ENCODE assay signal across 7 mouse cellular contexts in the genomic region with DNA sequence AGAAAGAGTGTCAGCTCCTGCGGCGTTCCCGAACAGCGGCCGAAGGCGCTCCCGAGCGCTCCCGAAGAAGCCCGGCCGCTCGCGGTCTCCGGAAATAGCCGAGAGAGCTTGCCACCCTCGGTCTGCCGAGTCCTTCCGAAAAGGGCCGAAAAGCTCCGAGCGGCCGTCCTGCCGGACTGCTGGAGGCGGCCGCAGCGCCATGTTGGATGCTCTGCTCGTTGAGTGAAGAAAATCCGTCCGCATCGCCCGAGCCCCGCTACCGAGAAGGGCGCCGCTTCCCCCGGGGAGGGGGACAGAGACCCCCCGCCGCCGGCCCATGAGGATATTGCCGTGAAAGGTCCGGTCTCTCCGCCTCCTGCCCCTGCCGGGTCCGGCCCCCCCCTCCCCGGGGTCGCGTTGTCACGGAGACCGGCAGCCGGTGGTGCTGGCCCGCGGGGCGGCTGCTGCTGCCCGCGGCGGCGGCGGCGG. TPM values are rescaled to one million over a fixed set of nuclear protein-coding genes. Genes with fewer than 3 reads are reported as not detected.
DNase-seq lines count a peak whose midpoint lies in the region; ATAC-seq lines count a peak whose summit lies in the region.

No protein-coding gene starts in this region.

- peak overlapping the region; percentile 88 for H3K4me2 ChIP-seq in embryonic facial prominence, embryonic 11.5 days (ENCODE audit: low read depth, low read length)
- peak overlapping the region; percentile 71 for H3K4me2 ChIP-seq in limb, embryonic 11.5 days (ENCODE audit: low read depth, severe bottlenecking)
- peak overlapping the region; percentile 80 for H3K4me2 ChIP-seq in midbrain, embryonic 14.5 days (ENCODE audit: low read length)

- peak; percentile 100 for DNase-seq in adrenal gland, postnatal 14 days
- peak; percentile 99 for DNase-seq in embryonic facial prominence, embryonic 11.5 days (ENCODE audit: low spot score)
- peak; percentile 100 for DNase-seq in heart, adult 11 months
- peak; percentile 100 for DNase-seq in kidney, adult 18-20 months
- DNase-seq in limb, embryonic 11.5 days (ENCODE audit: low spot score): peak; percentile 100
- peak; percentile 100 for DNase-seq in midbrain, embryonic 14.5 days
- DNase-seq in spleen, adult 18-20 months: peak; percentile 96 to 99

- peak overlapping the region; percentile 99 for H3K9ac ChIP-seq in embryonic facial prominence, embryonic 11.5 days (replicated peaks; ENCODE audit: low read length)
- peak overlapping the region; percentile 99 for H3K9ac ChIP-seq in limb, embryonic 11.5 days (ENCODE audit: low read length)
- peak overlapping the region; percentile 99 for H3K9ac ChIP-seq in midbrain, embryonic 14.5 days (replicated peaks; ENCODE audit: low read length)

- peak; percentile 93 for ATAC-seq in embryonic facial prominence, embryonic 11.5 days (replicated peaks; ENCODE audit: insufficient number of reproducible peaks, low FRiP score, low TSS enrichment, low read depth)
- peak; percentile 92 for ATAC-seq in limb, embryonic 11.5 days (ENCODE audit: insufficient number of reproducible peaks, low FRiP score, low TSS enrichment, low read depth)
- peak; percentile 89 for ATAC-seq in midbrain, embryonic 14.5 days (ENCODE audit: low FRiP score, low TSS enrichment)

- peaks cover 2% of the 10 kb centered on the region for H3K36me3 ChIP-seq in embryonic facial prominence, embryonic 11.5 days (replicated peaks; ENCODE audit: control insufficient read depth, insufficient read depth, low read depth, low read length)
- H3K36me3 ChIP-seq in limb, embryonic 11.5 days (ENCODE audit: control insufficient read depth, insufficient read depth, low read length): peaks cover 8% of the 10 kb centered on the region
- peaks cover 13% of the 10 kb centered on the region for H3K36me3 ChIP-seq in midbrain, embryonic 14.5 days (ENCODE audit: control insufficient read depth, insufficient read depth, low read length)

- no peaks in the 10 kb centered on the region for H3K27me3 ChIP-seq in embryonic facial prominence, embryonic 11.5 days (ENCODE audit: control insufficient read depth, insufficient read depth, low read length)
- H3K27me3 ChIP-seq in limb, embryonic 11.5 days (ENCODE audit: control insufficient read depth, insufficient read depth, low read length): 0 out of 2 replicates have a peak, but pooled peaks cover 3% of the 10 kb centered on the region
- H3K27me3 ChIP-seq in midbrain, embryonic 14.5 days (ENCODE audit: control insufficient read depth, insufficient read depth, low read length): no peaks in the 10 kb centered on the region

- peak overlapping the region; percentile 99 for H3K4me3 ChIP-seq in embryonic facial prominence, embryonic 11.5 days (ENCODE audit: low read depth, low read length)
- peak overlapping the region; percentile 98 for H3K4me3 ChIP-seq in limb, embryonic 11.5 days (ENCODE audit: low read depth, low read length)
- peak overlapping the region; percentile 94 for H3K4me3 ChIP-seq in midbrain, embryonic 14.5 days (replicated peaks; ENCODE audit: low read depth, low read length)

- 1% methylated on average over 47 of the region's 59 CpGs for WGBS in embryonic facial prominence, embryonic 11.5 days
- WGBS in limb, embryonic 11.5 days: under 1% methylated on average over 43 of the region's 59 CpGs
- WGBS in midbrain, embryonic 14.5 days: under 1% methylated on average over 54 of the region's 59 CpGs

- peak overlapping the region; percentile 94 for H3K27ac ChIP-seq in embryonic facial prominence, embryonic 11.5 days (replicated peaks; ENCODE audit: low read depth, low read length)
- H3K27ac ChIP-seq in limb, embryonic 11.5 days (replicated peaks; ENCODE audit: low read depth, low read length): peak overlapping the region; percentile 95
- H3K27ac ChIP-seq in midbrain, embryonic 14.5 days (replicated peaks; ENCODE audit: low read depth, low read length): peak overlapping the region; percentile 96

- no peaks in the 10 kb centered on the region for H3K9me3 ChIP-seq in embryonic facial prominence, embryonic 11.5 days (replicated peaks; ENCODE audit: control insufficient read depth, low read length)
- H3K9me3 ChIP-seq in limb, embryonic 11.5 days (ENCODE audit: control insufficient read depth, low read length): no peaks in the 10 kb centered on the region
- H3K9me3 ChIP-seq in midbrain, embryonic 14.5 days (ENCODE audit: control insufficient read depth, low read length): no peaks in the 10 kb centered on the region

- peaks cover 2% of the 10 kb centered on the region; the same call in 1 of the 2 replicates for H3K4me1 ChIP-seq in embryonic facial prominence, embryonic 11.5 days (ENCODE audit: control insufficient read depth, insufficient read depth, low read length)
- peaks cover 12% of the 10 kb centered on the region for H3K4me1 ChIP-seq in limb, embryonic 11.5 days (ENCODE audit: control insufficient read depth, insufficient read depth, low read length)
- peaks cover 24% of the 10 kb centered on the region for H3K4me1 ChIP-seq in midbrain, embryonic 14.5 days (ENCODE audit: control insufficient read depth, insufficient read depth, low read length)

RNA-seq across cellular contexts. Expression of a gene that starts 0.5 kb away (rescaled TPM):
- total RNA-seq in adrenal gland, postnatal 14 days (2021): 104 and 107 TPM in 2 replicates
- polyA plus RNA-seq in embryonic facial prominence, embryonic 11.5 days (2014; fragmentation: Nextera tagmentation; extraction: Ambion mirVana): 35.2 and 38.7 TPM in 2 replicates
- polyA plus RNA-seq in limb, embryonic 11.5 days (2014; fragmentation: Nextera tagmentation; extraction: Ambion mirVana): 45.5 and 51.3 TPM in 2 replicates
- polyA plus RNA-seq in midbrain, embryonic 14.5 days (2014; fragmentation: Nextera tagmentation; extraction: Ambion mirVana): 48.4 and 63.0 TPM in 2 replicates

Comparison
In these comparisons a context has a peak if more than half of its experiments do, and no peak if none do; other contexts are left out.
1. Peak in every context shown above with its lines: DNase-seq, ATAC-seq, H3K4me3 ChIP-seq and H3K27ac ChIP-seq.